Mouse (Mus musculus): ENCODE results near the gene Kri1. TPM values are rescaled to one million over a fixed set of nuclear protein-coding genes. Genes with fewer than 3 reads are reported as not detected.
"Not testable (repeated sequence)": the region's sequence is repeated elsewhere in the genome, so short reads cannot be mapped to it uniquely, and the experiment has no call there.

The Kri1 gene
- polyA plus RNA-seq, 1 experiment from 2014 or later, result 16.7 TPM

DNA sequence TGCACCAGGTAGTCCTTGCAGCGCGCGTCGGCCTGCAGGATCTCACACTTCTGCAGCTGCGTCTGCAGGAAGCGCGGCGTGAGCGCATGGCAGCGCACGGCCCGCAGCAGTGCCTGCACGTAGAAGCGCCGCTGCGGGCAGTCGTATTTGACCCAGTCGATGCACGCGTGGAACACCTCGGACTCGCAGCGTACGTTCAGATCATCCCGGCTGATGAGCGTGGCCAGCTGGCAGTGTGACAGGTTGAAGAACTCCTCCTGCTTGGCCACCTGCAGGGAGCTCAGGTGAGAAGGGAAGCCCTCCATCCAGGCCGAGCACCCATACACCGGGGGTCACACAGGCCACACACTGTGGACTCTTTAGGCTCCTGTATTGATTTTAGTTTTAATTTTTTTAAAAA, 54.0 kb downstream of the Kri1 start:
- no peak for ATAC-seq (ENCODE audit: low read depth)
- Histone ChIP-seq H3K36me3 (ENCODE audit: control insufficient read depth, insufficient read depth, low read length) (peaks cover 29% of the 10 kb centered on the region), H3K4me1 (replicated peaks; ENCODE audit: control insufficient read depth, insufficient read depth, low read length) (peaks cover 13% of the 10 kb centered on the region), H3K9me3 (ENCODE audit: control insufficient read depth, low read length) (no peaks in the 10 kb centered on the region), H3K27ac (ENCODE audit: low read length) (no peak overlapping the region), H3K4me3 (ENCODE audit: low read length) (no peak overlapping the region), H3K27me3 (ENCODE audit: control insufficient read depth, insufficient read depth, low read depth, low read length) (no peaks in the 10 kb centered on the region), H3K4me2 (ENCODE audit: low read depth, low read length) (no peak overlapping the region), H3K9ac (ENCODE audit: low read length) (no peak overlapping the region)
- 87% methylated on average over 28 of the region's 28 CpGs for WGBS

DNA sequence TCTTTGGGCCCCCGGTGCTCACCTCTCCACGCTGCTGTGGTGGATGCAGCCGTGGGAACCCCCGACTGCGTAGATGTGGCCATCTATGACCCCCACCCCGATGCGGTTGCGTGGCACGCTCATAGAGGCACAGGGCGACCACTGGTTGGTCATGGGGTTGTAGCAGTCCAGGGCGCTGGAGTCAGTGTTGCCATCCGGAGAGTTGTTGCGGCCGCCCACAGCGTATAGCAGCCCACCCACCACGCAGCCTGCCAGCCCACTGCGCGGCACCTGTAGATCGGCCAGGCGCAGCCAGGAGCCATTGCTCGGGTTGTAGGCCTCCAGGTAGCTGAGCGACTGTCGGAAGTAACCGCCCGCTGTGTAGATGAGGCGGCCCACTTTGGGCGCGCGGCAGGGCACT, 54.4 kb downstream of the Kri1 start:
- Histone ChIP-seq H3K4me1 (replicated peaks; ENCODE audit: control insufficient read depth, insufficient read depth, low read length) (peaks cover 13% of the 10 kb centered on the region), H3K9me3 (ENCODE audit: control insufficient read depth, low read length) (no peaks in the 10 kb centered on the region), H3K36me3 (ENCODE audit: control insufficient read depth, insufficient read depth, low read length) (peaks cover 29% of the 10 kb centered on the region), H3K4me3 (ENCODE audit: low read length) (no peak overlapping the region), H3K9ac (ENCODE audit: low read length) (no peak overlapping the region), H3K4me2 (ENCODE audit: low read depth, low read length) (no peak overlapping the region), H3K27ac (ENCODE audit: low read length) (no peak overlapping the region), H3K27me3 (ENCODE audit: control insufficient read depth, insufficient read depth, low read depth, low read length) (no peaks in the 10 kb centered on the region)
- 92% methylated on average over 29 of the region's 29 CpGs for WGBS
- no peak for ATAC-seq (ENCODE audit: low read depth)

DNA sequence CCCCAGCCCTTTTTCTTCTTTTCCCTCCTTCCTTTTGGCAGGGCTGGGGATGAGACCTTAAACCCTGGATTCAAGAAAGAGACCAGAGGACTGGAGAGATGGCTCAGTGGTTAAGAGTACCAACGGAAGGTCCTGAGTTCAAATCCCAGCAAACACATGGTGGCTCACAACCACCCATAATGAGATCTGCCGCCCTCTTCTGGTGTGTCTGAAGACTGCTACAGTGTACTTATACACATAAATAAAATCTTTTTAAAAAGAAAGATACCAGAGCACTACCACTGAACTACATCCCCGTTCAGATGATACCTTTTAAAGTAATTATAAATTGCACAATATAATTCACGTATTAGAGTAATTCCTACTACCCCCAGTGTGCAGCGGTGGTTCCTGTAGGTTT, 54.9 kb downstream of the Kri1 start:
- no peak for ATAC-seq (ENCODE audit: low read depth)
- no peak overlapping the region for H3K4me3 ChIP-seq (ENCODE audit: low read length)
- no peak overlapping the region for H3K9ac ChIP-seq (ENCODE audit: low read length)
- no peak overlapping the region for H3K27ac ChIP-seq (ENCODE audit: low read length)
- no peaks in the 10 kb centered on the region for H3K9me3 ChIP-seq (ENCODE audit: control insufficient read depth, low read length)
- peaks cover 12% of the 10 kb centered on the region for H3K4me1 ChIP-seq (replicated peaks; ENCODE audit: control insufficient read depth, insufficient read depth, low read length)
- 88% methylated on average over 5 of the region's 5 CpGs for WGBS
- H3K4me2 ChIP-seq (ENCODE audit: low read depth, low read length), result no peak overlapping the region
- H3K27me3 ChIP-seq (ENCODE audit: control insufficient read depth, insufficient read depth, low read depth, low read length), result no peaks in the 10 kb centered on the region
- peaks cover 29% of the 10 kb centered on the region for H3K36me3 ChIP-seq (ENCODE audit: control insufficient read depth, insufficient read depth, low read length)

DNA sequence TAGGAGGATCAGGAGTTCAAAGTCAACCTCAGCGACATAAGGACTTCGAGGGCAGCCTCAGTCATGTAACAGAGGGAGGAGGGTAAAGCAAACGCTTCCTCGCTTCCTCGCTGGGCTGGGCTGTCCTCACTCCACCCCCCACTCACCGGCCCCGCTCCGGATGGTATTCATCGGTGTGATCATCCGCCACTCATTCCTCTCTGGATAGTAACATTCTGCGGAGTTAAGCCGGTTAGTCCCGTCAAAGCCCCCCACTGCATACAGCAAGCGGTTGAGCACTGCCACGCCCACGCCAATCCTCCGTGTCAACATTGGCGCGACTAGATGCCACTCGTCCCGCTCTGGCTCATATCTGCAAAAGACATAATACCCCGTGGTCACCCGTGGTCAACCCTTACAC, 56.2 kb downstream of the Kri1 start:
- WGBS, result 45% methylated on average over 23 of the region's 23 CpGs
- no peak overlapping the region for H3K4me3 ChIP-seq (ENCODE audit: low read length)
- no peaks in the 10 kb centered on the region for H3K27me3 ChIP-seq (ENCODE audit: control insufficient read depth, insufficient read depth, low read depth, low read length)
- no peak overlapping the region for H3K27ac ChIP-seq (ENCODE audit: low read length)
- no peak overlapping the region for H3K4me2 ChIP-seq (ENCODE audit: low read depth, low read length)
- H3K9ac ChIP-seq (ENCODE audit: low read length), result no peak overlapping the region
- no peak for ATAC-seq (ENCODE audit: low read depth)
- peaks cover 29% of the 10 kb centered on the region for H3K36me3 ChIP-seq (ENCODE audit: control insufficient read depth, insufficient read depth, low read length)
- H3K4me1 ChIP-seq (replicated peaks; ENCODE audit: control insufficient read depth, insufficient read depth, low read length), result no peaks in the 10 kb centered on the region; the same call in 1 of the 2 replicates
- no peaks in the 10 kb centered on the region for H3K9me3 ChIP-seq (ENCODE audit: control insufficient read depth, low read length)

DNA sequence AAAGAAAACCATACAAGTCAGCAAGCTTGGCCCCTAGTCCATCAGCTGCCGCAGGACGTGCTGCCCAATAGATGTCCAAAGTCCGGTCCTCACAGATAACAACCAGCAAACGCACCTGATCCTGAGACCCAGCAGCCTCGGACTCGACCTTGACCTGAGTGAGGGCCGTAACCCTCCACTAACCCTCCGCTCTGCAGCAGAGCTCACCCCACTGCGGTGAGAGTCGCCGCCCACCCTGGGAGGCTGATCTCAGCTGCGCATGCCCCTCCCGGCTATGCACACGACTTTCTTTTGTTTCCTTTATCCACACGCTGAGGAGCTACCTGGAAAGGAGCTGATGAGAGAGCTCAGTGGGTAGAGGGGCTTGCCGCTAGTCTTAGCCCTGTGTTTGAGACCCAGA, 60.4 kb downstream of the Kri1 start:
- WGBS, result 10% methylated on average over 16 of the region's 16 CpGs
- Histone ChIP-seq H3K9ac (ENCODE audit: low read length) (peak overlapping the region; percentile 65), H3K4me2 (ENCODE audit: low read depth, low read length) (peak overlapping the region; percentile 67), H3K4me1 (replicated peaks; ENCODE audit: control insufficient read depth, insufficient read depth, low read length) (peaks cover 5% of the 10 kb centered on the region; the same call in 1 of the 2 replicates), H3K27me3 (ENCODE audit: control insufficient read depth, insufficient read depth, low read depth, low read length) (no peaks in the 10 kb centered on the region), H3K4me3 (ENCODE audit: low read length) (peak overlapping the region; percentile 41), H3K36me3 (ENCODE audit: control insufficient read depth, insufficient read depth, low read length) (peaks cover 8% of the 10 kb centered on the region), H3K9me3 (ENCODE audit: control insufficient read depth, low read length) (no peaks in the 10 kb centered on the region), H3K27ac (ENCODE audit: low read length) (no peak overlapping the region)
- peak; percentile 54; the same call in 1 of the 2 replicates for ATAC-seq (ENCODE audit: low read depth)

DNA sequence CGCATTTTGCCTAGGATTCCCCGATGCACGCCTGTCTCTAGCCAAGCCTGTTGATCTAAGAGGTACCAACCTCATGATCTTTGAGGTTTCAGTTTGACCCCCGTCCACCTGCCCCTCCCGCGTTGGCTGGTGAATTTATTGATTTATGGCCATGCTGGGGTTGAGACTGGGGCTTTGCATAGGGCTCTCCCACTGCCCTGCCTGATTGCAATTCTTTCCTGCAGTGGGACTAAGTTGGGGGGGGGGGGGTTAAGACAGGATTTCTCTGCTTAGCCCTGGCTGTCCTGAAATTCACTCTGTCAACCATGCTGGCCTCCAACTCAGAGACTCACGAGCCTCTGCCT, 62.4 kb downstream of the Kri1 start:
- no peaks in the 10 kb centered on the region for H3K9me3 ChIP-seq (ENCODE audit: control insufficient read depth, low read length)
- peak overlapping the region; percentile 60 for H3K4me2 ChIP-seq (ENCODE audit: low read depth, low read length)
- peak overlapping the region; percentile 42 for H3K4me3 ChIP-seq (ENCODE audit: low read length)
- peak overlapping the region; percentile 51; the same call in 1 of the 2 replicates for H3K9ac ChIP-seq (ENCODE audit: low read length)
- H3K27ac ChIP-seq (ENCODE audit: low read length), result no peak overlapping the region
- H3K27me3 ChIP-seq (ENCODE audit: control insufficient read depth, insufficient read depth, low read depth, low read length), result no peaks in the 10 kb centered on the region
- ATAC-seq (ENCODE audit: low read depth), result no peak
- 9% methylated on average over 7 of the region's 7 CpGs for WGBS
- no peaks in the 10 kb centered on the region; the same call in 1 of the 2 replicates for H3K36me3 ChIP-seq (ENCODE audit: control insufficient read depth, insufficient read depth, low read length)
- peaks cover 9% of the 10 kb centered on the region; the same call in 1 of the 2 replicates for H3K4me1 ChIP-seq (replicated peaks; ENCODE audit: control insufficient read depth, insufficient read depth, low read length)

DNA sequence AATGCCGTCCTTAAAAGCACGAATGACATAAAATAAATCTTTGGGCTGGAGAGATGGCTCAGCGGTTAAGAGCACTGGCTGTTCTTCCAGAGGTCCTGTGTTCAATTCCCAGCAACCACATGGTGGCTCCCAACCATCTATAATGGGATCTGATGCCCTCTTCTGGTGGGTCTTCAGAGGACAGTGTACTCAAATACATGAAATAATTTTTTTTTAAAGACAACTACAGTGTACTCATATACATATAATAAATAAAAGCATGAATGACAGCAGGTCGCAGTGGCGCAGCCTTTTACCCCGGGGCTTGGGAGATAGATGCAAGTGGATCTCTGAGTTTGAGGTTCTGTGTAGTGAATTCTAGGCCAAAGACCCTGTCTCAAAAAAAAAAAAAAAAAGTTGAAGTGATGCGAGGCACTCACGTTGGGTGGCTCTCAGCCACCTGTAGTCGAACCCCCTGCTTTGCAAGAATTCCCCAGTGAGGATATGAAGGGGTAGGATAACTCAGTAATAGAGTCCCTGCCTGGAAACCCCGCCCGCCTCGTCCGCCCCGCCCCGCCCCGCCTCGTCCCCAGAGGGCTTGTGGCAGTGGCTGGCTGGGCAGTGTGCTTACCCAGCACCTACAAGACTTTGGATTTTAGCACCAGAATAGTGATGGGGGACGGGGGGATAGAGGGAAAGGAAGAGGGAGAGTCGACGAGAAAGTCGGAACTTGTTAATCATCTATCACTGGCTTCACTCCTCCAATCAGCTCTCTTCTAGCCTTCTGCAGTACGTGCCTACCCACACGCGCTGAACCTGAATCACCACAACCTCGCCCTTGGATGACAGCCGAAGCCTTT, 63.0 kb downstream of the Kri1 start:
- Histone ChIP-seq H3K9ac (ENCODE audit: low read length) (peak overlapping the region; percentile 51; the same call in 1 of the 2 replicates), H3K4me1 (replicated peaks; ENCODE audit: control insufficient read depth, insufficient read depth, low read length) (peaks cover 9% of the 10 kb centered on the region; the same call in 1 of the 2 replicates), H3K27me3 (ENCODE audit: control insufficient read depth, insufficient read depth, low read depth, low read length) (no peaks in the 10 kb centered on the region), H3K4me3 (ENCODE audit: low read length) (peak overlapping the region; percentile 42), H3K9me3 (ENCODE audit: control insufficient read depth, low read length) (no peaks in the 10 kb centered on the region), H3K36me3 (ENCODE audit: control insufficient read depth, insufficient read depth, low read length) (no peaks in the 10 kb centered on the region; the same call in 1 of the 2 replicates), H3K27ac (ENCODE audit: low read length) (no peak overlapping the region), H3K4me2 (ENCODE audit: low read depth, low read length) (peak overlapping the region; percentile 60)
- 20% methylated on average over 26 of the region's 26 CpGs for whole genome bisulfite sequencing
- peak; percentile 27 for ATAC-seq (ENCODE audit: low read depth)

DNA sequence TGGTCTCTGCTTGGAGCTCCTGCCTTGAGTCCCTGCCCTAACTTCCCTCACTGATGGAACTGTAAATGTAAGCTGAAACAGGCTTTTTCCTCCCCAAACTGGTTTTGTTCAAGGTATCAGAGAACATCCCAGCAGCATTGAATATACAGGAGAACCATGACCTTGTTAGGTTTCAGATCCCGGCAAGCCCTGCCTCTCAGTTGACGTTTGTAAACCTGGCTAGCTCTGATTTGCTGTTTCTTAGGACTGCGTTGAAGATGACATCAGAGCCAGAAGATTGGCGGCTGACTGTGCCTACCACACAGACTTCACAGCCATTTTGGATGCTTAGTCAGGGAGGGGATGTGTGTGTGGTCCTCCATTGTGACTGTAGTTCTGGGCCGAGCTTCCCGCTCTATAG, 63.9 kb downstream of the Kri1 start:
- no peak overlapping the region for H3K9ac ChIP-seq (ENCODE audit: low read length)
- H3K9me3 ChIP-seq (ENCODE audit: control insufficient read depth, low read length), result no peaks in the 10 kb centered on the region
- no peak overlapping the region for H3K4me3 ChIP-seq (ENCODE audit: low read length)
- no peak overlapping the region for H3K4me2 ChIP-seq (ENCODE audit: low read depth, low read length)
- no peak overlapping the region for H3K27ac ChIP-seq (ENCODE audit: low read length)
- no peak for ATAC-seq (ENCODE audit: low read depth)
- no peaks in the 10 kb centered on the region for H3K36me3 ChIP-seq (ENCODE audit: control insufficient read depth, insufficient read depth, low read length)
- H3K27me3 ChIP-seq (ENCODE audit: control insufficient read depth, insufficient read depth, low read depth, low read length), result no peaks in the 10 kb centered on the region
- H3K4me1 ChIP-seq (replicated peaks; ENCODE audit: control insufficient read depth, insufficient read depth, low read length), result peaks cover 9% of the 10 kb centered on the region; the same call in 1 of the 2 replicates
- WGBS, result 84% methylated on average over 6 of the region's 6 CpGs

DNA sequence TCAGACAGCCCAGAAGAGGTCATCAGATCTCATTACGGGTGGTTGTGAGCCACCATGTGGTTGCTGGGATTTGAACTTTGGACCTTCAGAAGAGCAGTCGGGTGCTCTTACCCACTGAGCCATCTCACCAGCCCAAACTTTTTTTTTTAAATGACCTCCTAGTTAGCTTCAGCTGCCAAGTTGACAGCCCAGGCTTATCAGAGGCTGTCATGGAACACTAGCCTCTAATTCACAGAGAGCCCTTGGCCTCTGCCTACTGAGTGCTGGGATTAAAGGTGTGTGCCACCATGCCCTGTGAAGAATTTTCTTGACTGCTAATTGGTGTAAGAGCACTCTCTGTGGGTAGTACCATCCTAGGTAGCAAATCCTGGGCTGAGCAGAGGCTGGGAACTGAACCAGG, 64.3 kb downstream of the Kri1 start:
- 80% methylated on average over 1 of the region's 2 CpGs for WGBS
- not testable (repeated sequence) for H3K27me3 ChIP-seq (ENCODE audit: control insufficient read depth, insufficient read depth, low read depth, low read length); H3K4me3 ChIP-seq (ENCODE audit: low read length); H3K36me3 ChIP-seq (ENCODE audit: control insufficient read depth, insufficient read depth, low read length); H3K9ac ChIP-seq (ENCODE audit: low read length); H3K4me2 ChIP-seq (ENCODE audit: low read depth, low read length); H3K27ac ChIP-seq (ENCODE audit: low read length); H3K4me1 ChIP-seq (replicated peaks; ENCODE audit: control insufficient read depth, insufficient read depth, low read length); ATAC-seq (ENCODE audit: low read depth); H3K9me3 ChIP-seq (ENCODE audit: control insufficient read depth, low read length)

Measured in lung, embryonic 16.5 days (tissue).